Mouse (Mus musculus) heart, postnatal 0 days (tissue): ENCODE data around the gene Sqstm1.

ENCODE experiments used
- CTCF ChIP-seq: IDR thresholded peaks from 2 replicates; pipeline ENCODE4 v1.5.1; 2016; ENCODE audit warnings: antibody characterized with exemption, control low read depth, low read depth
- EP300 ChIP-seq: IDR thresholded peaks from 2 replicates; pipeline ENCODE4 v1.6.1; 2016; ENCODE audit warnings: antibody characterized with exemption, low read depth

- TF ChIP-seq CTCF (no peak), EP300 (no peak)
Observed at GRCm38 (mm10) chr11:50162338-50163050, 48.1 kb downstream of the Sqstm1 start.
